Mouse (Mus musculus) liver, adult 10 weeks (tissue): ENCODE data around the gene Mrpl2. TPM values are rescaled to one million over a fixed set of nuclear protein-coding genes. Genes with fewer than 3 reads are reported as not detected.

ENCODE experiments used
- polyA plus RNA-seq: library from polyadenylated mRNA; stranded (reverse); fragments of 350-450 nt; fragmentation: Illumina TruSeq; extraction: RNeasy Lipid Tissue Mini Kit (QIAGEN cat#74804); gene quantifications from one replicate; pipeline ENCODE4 v1.2.3, GENCODE M21; 2014; ENCODE audit warnings: low read depth, low replicate concordance

The Mrpl2 gene
- polyA plus RNA-seq = 3.9 TPM

DNA sequence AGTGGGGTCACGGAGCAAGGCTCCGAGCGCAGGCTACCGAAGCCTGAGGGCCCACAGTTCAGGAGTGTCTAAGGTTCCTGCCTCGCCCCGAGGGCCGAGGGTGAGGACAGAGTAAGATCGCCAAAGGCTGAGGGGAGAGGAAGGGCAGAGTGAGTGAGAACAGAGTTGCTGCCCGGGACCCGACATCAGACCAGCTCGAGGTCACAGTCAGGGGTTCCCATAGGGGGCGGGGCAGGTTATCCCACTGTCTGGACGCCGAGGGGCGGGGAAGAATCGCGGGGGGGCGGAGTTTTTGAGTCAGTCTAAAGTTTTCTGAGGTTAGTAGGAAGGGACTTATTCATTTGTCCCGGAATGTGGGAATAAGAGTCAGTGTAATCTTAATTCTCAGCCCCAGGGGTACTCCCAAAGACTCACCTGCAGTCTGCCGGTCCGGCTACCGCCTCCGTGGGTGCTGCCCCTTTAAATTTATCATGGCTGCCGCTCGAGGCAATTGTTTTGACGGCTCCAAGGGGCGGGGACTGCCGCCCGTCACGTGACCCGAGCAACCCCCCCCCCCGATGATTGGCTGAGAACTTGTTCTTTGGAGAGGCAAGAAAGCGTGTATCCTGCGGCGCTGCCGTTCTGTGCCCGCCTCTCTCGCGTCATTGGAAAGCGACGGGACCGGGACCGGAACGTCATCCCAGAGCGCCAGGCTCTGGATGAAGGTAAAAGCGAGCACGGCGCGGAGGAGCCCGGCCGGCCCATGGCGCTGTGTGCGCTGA is at the start of gene Mrpl2, which contains the start of gene Klc4:
Gene Mrpl2, plus strand, starts transcription at position 669 of the 761 bp plus-strand sequence.
Gene Klc4, minus strand, starts transcription at position 462 of the 761 bp plus-strand sequence.

DNA sequence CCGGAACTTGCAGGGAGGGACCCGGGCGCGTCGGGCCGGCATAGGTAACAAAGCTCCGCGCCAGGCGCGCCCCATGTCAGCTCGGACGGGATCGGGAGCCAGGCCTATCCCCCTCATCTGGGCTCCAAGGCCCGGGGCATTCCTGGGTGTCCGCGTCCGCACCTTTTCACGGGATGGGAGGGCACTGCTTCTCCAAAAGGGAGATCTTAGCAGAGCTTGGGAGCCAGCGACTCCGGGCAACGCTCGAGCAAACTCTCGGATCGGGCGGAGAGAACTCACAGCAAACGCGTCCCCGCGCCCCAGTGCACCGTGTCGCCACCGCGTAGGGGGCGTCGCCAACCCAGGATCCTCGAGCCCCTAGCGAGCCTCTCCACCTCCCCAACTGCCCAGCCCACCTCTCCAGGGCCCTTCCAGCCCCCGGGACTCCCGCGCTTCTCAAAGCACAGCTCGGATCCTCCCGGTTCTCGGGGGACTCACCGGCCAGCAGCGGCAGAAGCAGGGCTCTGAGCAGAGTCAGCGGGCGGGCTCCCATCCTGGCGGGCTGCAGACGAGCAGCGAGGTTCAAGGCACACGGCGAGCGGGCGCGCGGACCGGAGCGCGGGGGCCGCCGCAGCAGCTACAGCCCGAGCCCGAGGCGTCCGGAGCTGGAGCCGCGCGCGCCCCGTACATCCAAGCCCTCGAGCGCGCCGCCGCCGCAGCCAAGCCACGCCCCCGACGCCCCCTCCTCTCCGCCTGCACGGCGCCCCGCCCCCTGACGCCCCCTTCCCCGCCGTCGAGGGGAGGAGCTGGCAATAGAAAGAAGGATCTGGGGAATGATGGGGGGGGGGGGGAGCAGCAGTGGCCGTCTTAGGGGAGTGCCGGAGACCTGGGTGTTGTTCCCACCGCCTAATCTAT is 17.0 kb upstream of the Mrpl2 start, which contains the start of gene Ptk7:
Gene Ptk7, minus strand, starts transcription at position 714 of the 894 bp plus-strand sequence.

DNA sequence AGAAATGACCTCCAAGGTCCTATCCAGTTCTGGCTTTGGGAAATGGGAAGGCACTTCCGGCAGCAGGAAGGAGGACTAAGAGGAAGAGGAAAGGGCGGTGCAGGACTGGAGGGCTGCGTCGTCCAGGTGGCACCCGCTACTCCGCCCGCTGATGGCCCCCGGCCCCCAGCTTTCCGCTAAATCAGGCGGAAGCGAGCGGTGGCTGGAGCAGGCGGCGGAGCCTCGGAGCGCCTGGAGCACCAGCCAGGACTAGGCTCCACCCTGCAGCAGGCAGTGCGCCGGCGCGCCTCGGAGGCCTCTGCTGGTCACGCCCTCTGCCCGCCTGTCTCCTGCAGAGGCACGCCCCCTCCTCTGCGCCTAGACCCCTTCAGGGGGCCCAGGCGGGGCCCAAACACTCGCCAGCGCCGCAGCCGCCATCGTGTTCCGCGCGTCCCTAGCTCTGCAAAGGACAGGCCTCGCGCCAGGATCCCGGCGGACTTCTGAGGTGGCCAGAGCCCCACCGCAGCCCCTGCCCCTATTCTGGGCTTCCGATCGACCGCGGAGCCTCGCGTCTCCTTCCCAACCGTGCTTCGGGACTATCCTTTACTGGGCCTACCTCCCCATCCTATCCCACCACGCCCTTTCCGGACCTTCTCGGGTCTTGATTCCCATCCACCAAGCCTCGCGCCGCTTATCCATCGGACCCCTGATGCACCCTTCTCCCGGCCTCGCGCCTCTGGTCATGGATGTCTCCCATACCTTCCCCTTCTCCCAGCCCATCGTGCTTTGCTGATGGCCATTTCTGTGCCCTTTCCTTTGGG is 4.4 kb downstream of the Mrpl2 start, which contains the start of gene Cul7:
Gene Cul7, plus strand, starts transcription at position 106 of the 800 bp plus-strand sequence.

DNA sequence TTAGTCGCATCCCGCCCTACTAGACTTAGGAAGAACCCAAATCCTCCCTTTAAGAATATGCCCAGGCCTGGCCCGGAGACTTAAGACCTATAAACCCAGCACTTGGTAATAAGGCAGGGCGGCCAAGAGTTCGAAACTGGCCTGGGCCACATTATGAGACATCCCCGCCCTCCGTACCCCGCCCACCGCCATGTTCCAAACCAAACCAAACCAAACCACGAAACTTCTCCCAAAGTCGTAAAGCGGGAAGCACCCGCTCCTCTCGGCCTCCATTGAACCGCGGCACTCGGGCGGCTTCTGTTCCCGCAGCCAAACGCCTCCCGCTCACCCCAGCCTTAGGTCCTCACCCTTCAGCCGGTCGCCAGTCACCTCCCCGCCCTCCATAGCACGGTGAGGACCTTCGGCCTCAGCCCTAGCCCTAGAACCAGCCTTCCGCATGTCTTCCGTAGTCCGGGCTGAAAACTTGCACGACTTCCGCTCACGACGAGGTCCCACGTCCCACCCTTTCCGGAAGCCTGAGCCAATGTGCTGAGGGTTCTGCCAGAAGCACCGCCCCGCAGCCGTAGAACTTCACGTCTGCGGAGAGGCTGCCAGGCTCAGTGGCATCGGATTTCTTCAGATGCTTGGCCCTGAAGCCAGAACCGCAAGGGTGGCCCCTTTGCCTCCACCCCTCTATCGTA is 28.0 kb downstream of the Mrpl2 start, which contains the start of gene Rrp36:
Gene Rrp36, minus strand, starts transcription at position 503 of the 680 bp plus-strand sequence.

DNA sequence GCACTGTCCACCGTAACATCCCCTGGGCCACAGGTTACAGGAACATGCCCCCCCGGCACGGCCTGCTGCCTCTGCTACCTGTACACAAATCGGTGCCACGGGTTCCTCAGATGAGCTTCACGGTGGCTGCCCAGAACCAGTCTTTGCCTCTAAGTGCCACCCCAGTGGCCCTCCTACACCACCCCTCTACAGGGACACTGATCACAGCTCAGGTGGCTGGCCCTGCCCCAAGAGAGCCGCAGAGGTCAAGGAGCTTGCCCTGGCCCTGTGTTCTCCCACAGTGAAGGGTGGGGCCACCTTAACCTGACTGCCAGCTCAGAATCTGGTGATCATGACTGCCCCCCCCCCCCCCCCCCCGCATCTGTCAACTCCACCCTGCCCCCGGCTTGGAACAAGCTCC is 32.4 kb downstream of the Mrpl2 start, which contains the start of gene Mea1:
Gene Mea1, plus strand, starts transcription at position 378 of the 400 bp plus-strand sequence.

DNA sequence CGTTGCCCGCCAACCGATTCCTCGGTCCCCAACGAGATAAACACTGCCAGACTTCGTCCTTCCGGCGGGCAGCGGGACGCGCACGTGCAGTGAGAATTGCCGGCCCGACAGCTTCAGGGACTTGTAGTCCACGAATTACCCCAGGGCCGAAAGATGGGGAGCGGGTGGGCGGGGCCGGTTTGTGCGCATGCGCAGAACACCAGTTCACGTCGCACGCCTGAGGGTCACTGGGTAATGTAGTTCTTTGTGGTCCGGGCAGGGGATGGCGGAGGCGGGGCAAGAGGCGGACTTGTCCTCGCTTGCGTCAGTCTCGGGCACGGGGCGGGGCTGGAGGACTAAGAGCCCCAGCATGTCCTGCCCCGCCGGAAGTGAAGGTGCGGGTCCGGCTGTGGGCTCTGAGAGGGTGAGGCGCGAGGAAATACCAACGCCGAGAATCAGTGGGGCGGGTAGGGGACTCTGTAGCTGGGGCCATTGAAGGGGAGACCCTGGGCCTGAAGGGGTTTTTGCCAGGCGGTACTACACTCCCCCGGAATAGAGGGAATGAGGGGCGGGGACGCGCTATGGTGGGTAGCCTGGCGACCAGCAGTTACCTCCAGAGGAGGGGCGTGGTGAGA is 34.8 kb downstream of the Mrpl2 start, which contains the start of gene Klhdc3:
Gene Klhdc3, minus strand, starts transcription at position 155 of the 614 bp plus-strand sequence.

Other genes starting within 250 kb of the Mrpl2 start
- not detected for gene Crip3, start 217.3 kb upstream of the Mrpl2 start, polyA plus RNA-seq
- gene Slc22a7, start 207.8 kb upstream of the Mrpl2 start, polyA plus RNA-seq = 3.3 TPM
- gene Ttbk1, start 158.6 kb upstream of the Mrpl2 start, polyA plus RNA-seq = 0.05 TPM
- gene Dnph1, start 149.5 kb upstream of the Mrpl2 start, polyA plus RNA-seq = 3.6 TPM
- gene Cul9, start 99.8 kb upstream of the Mrpl2 start, polyA plus RNA-seq = 0.87 TPM
- gene Srf, start 90.1 kb upstream of the Mrpl2 start, polyA plus RNA-seq = 0.29 TPM
- not detected for gene Ptk7, start 16.7 kb upstream of the Mrpl2 start, polyA plus RNA-seq
- gene Klc4, start 207 bp upstream of the Mrpl2 start, polyA plus RNA-seq = 1.0 TPM
- 0.19 TPM for gene Cul7, start 4.1 kb downstream of the Mrpl2 start, polyA plus RNA-seq
- gene Rrp36, start 28.1 kb downstream of the Mrpl2 start, polyA plus RNA-seq = 3.1 TPM
- gene Mea1, start 32.6 kb downstream of the Mrpl2 start, polyA plus RNA-seq = 11.7 TPM
- 6.7 TPM for gene Klhdc3, start 34.7 kb downstream of the Mrpl2 start, polyA plus RNA-seq
- 6.5 TPM for gene Ppp2r5d, start 58.9 kb downstream of the Mrpl2 start, polyA plus RNA-seq
- gene Pex6, start 65.2 kb downstream of the Mrpl2 start, polyA plus RNA-seq = 0.90 TPM
- gene Gnmt, start 82.9 kb downstream of the Mrpl2 start, polyA plus RNA-seq = 173 TPM
- 2.3 TPM for gene Cnpy3, start 106.0 kb downstream of the Mrpl2 start, polyA plus RNA-seq
- gene Ptcra, start 117.5 kb downstream of the Mrpl2 start, polyA plus RNA-seq = not detected
- 19.9 TPM for gene 2310039H08Rik, start 126.4 kb downstream of the Mrpl2 start, polyA plus RNA-seq
- 34.9 TPM for gene Rpl7l1, start 136.4 kb downstream of the Mrpl2 start, polyA plus RNA-seq
- 5.4 TPM for gene Bicral, start 212.3 kb downstream of the Mrpl2 start, polyA plus RNA-seq
- gene Tbcc, start 244.5 kb downstream of the Mrpl2 start, polyA plus RNA-seq = 2.1 TPM